Mouse (Mus musculus) neural tube, embryonic 12.5 days (tissue): ENCODE measurements around the gene Elfn1. TPM values are rescaled to one million over a fixed set of nuclear protein-coding genes. Genes with fewer than 3 reads are reported as not detected.
A peak's percentile ranks its signal among the peaks of the same experiment; 100 is the strongest.

Experiments
- ATAC-seq: fragments of 200-750 bp; cut with Nextera tagmentation; 2 replicates; pipeline ENCODE4 v1.8.0; 2017; ENCODE audit warnings: low read depth, mild to moderate bottlenecking, moderate TSS enrichment, moderate library complexity; ENCODE audit not compliant: low FRiP score
- H3K27ac ChIP-seq: fragments of 300-500 bp; sonication (generic); 2 replicates; pipeline ENCODE4 v1.5.1; 2016
- H3K27me3 ChIP-seq: fragments of 300-500 bp; sonication (generic); replicated peaks from 2 replicates; pipeline ENCODE4 v1.6.1; 2016; ENCODE audit warnings: mild to moderate bottlenecking
- H3K36me3 ChIP-seq: fragments of 300-500 bp; sonication (generic); 2 replicates; pipeline ENCODE4 v1.6.1; 2016; ENCODE audit warnings: mild to moderate bottlenecking
- H3K4me1 ChIP-seq: fragments of 300-500 bp; sonication (generic); 2 replicates; pipeline ENCODE4 v1.6.1; 2016
- H3K4me2 ChIP-seq: fragments of 300-500 bp; sonication (generic); replicated peaks from 2 replicates; pipeline ENCODE4 v1.6.1; 2016; ENCODE audit warnings: mild to moderate bottlenecking
- H3K4me3 ChIP-seq: fragments of 300-500 bp; sonication (generic); 2 replicates; pipeline ENCODE4 v1.5.1; 2016
- H3K9ac ChIP-seq: fragments of 300-500 bp; sonication (generic); 2 replicates; pipeline ENCODE4 v1.6.1; 2016; ENCODE audit warnings: mild to moderate bottlenecking
- H3K9me3 ChIP-seq: fragments of 300-500 bp; sonication (generic); 2 replicates; pipeline ENCODE4 v1.6.1; 2016; ENCODE audit warnings: mild to moderate bottlenecking
- WGBS: fragments of 180-500 bp; shearing (Covaris S2); methylation state at CpG from one replicate; pipeline ENCODE4 v1.1.7; 2016; 5-methylcytosine and 5-hydroxymethylcytosine counted together
- polyA plus RNA-seq: library from polyadenylated mRNA; unstranded; fragments of >200 nt; fragmentation: Nextera tagmentation; extraction: Ambion mirVana; gene quantifications from 2 replicates; pipeline ENCODE4 v1.2.1, GENCODE M21; 2016

The Elfn1 gene
- polyA plus RNA-seq: 2.6 TPM in 2 replicates

DNA sequence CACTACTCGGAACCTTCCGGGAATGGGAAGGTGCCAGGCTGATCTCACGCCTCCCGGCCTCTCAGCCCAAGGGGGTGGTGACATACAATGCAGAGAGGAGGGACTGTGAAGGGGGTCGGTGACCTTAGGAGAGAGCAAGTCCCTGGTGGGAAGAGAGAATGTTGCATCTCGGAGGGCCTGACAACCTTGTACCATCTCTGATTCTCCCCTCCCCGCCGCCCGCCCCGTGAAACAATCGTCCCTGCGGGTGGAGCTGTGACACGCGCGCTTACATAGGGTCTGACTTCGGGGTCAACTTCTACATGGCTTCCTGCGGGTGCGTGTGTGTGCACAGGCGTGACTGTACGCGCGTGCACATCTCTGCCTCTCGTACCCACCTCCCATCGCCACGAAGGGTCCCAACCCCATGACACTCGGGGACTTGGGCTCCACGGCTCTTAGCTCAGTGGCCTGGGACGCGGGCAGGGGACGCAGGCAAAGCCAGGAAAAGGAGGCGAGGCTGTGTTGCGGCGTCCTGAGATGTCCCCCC, at the start of gene Elfn1:
Gene Elfn1 (plus strand): TSS at position 230 of the 529 bp plus-strand sequence.
- no peak for ATAC-seq
- H3K27me3 ChIP-seq: peaks cover 70% of the 10 kb centered on the region
- peak within 1 kb of the TSS; percentile 22; the same call in 1 of the 2 replicates for H3K27ac ChIP-seq
- peak within 1 kb of the TSS; percentile 63 for H3K4me3 ChIP-seq
- H3K9me3 ChIP-seq: no peaks in the 10 kb centered on the region
- peak within 1 kb of the TSS; percentile 79 for H3K9ac ChIP-seq
- H3K4me2 ChIP-seq: peak within 1 kb of the TSS; percentile 89
- no peaks in the 10 kb centered on the region for H3K36me3 ChIP-seq
- H3K4me1 ChIP-seq: peaks cover 57% of the 10 kb centered on the region
- 1% methylated on average over 33 of the region's 33 CpGs for WGBS

DNA sequence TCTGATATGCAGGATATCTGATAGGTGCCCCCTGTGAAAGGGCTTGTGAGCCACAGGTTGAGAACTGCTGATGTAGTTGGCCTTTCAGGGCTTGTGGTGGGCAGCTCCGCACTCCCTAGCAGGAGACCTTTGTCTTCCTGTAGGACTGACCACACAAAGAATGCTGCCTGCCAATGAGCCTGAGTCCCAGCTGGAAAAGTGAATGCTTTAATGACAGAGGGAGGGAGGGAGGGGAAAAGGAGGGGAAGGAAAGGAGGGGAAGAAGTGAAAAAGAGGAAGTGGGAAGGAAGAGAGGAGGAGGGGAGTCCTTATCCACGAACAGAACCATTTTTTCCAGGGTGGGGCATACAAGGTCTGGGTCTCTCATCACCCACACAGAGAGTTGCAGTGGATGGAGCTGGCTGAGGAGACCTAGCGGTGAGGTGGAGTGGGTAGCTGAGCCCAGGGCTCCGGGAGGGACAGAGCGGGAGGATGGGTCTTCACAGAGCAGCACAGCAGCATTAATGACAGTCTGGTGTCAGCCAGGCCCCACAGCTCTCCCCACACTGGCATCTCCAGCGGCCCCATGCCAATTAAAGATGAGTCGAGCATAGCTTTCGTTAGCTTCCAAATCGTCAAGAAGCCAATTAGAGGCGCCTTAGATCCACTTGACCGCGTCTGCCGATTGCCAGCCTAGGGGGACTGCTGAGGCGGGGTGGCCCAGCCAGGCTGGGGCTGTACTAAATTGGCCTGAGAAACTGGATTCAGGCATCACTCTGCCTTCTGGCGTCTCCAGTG, 47.2 kb upstream of the Elfn1 start:
- Histone ChIP-seq H3K4me3 (no peak overlapping the region), H3K9me3 (no peaks in the 10 kb centered on the region), H3K9ac (peak overlapping the region; percentile 26; the same call in 1 of the 2 replicates), H3K36me3 (no peaks in the 10 kb centered on the region), H3K27me3 (no peaks in the 10 kb centered on the region), H3K4me2 (peak overlapping the region; percentile 34), H3K4me1 (peaks cover 9% of the 10 kb centered on the region; the same call in 1 of the 2 replicates), H3K27ac (no peak overlapping the region)
- ATAC-seq: no peak
- 30% methylated on average over 15 of the region's 15 CpGs for WGBS

GRCm38 (mm10) chr5:139862759-139863158, 45.0 kb upstream of the Elfn1 start:
- Histone ChIP-seq H3K36me3 (no peaks in the 10 kb centered on the region), H3K4me2 (no peak overlapping the region), H3K9me3 (no peaks in the 10 kb centered on the region), H3K9ac (no peak overlapping the region), H3K27me3 (no peaks in the 10 kb centered on the region), H3K27ac (no peak overlapping the region), H3K4me3 (no peak overlapping the region), H3K4me1 (peaks cover 9% of the 10 kb centered on the region; the same call in 1 of the 2 replicates)
- WGBS: 67% methylated on average over 4 of the region's 4 CpGs
- no peak for ATAC-seq

DNA sequence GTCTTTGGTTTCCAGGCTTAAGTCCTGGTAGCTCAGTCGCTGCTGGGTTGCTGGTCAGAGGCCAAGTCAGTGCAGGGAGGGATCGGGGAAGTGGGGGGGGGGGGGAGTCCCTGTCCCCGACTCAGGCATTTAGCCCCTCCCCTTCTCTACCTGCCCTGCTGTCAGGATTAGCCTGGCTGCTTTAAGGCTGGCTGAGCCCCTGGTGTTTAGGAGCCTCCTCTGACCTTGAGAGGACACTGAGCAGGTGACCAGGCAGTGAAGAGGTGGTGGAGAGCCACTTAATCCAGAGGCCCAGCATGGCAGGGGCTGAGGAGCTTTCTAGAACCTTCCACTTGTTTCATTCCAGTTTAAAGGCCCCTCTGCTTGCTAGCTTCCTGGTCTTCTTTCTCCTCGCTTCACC, 36.9 kb upstream of the Elfn1 start:
- ATAC-seq: no peak
- Histone ChIP-seq H3K27ac (no peak overlapping the region), H3K9ac (0 out of 2 replicates have a peak overlapping the region, but pooled peaks have one; percentile 21)

DNA sequence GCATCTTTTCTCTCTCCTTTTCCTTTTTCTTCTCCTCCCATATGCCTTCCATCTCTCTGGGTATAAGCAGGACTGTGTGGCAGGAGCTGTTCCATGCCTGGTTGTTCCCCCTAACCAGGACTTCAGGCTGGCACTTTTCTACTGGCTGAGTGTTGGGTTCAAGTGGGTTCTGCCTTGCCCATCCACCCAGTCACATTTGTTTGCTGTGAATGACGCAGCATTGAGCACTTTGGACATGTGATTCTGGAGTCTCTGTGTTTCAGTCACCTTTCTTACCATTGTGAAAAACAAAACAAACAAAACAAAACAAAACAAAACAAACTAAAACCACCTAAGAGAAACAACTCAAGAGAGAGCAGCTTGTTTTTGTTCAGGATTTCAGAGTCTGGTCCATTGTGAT, 36.2 kb upstream of the Elfn1 start:
- no peak overlapping the region for H3K4me3 ChIP-seq
- no peak overlapping the region for H3K4me2 ChIP-seq
- peaks cover 6% of the 10 kb centered on the region; the same call in 1 of the 2 replicates for H3K27me3 ChIP-seq
- no peak overlapping the region for H3K27ac ChIP-seq
- H3K9ac ChIP-seq: no peak overlapping the region
- no peaks in the 10 kb centered on the region for H3K9me3 ChIP-seq
- H3K36me3 ChIP-seq: no peaks in the 10 kb centered on the region
- H3K4me1 ChIP-seq: 0 out of 2 replicates have a peak, but pooled peaks cover 6% of the 10 kb centered on the region
- no peak for ATAC-seq
- 73% methylated on average over 1 of the region's 1 CpGs for WGBS

More for the DNA sequence above, 36.9 kb upstream of the Elfn1 start:
- no peak overlapping the region for H3K4me2 ChIP-seq
- no peaks in the 10 kb centered on the region for H3K36me3 ChIP-seq
- no peak overlapping the region for H3K4me3 ChIP-seq
- peaks cover 6% of the 10 kb centered on the region; the same call in 1 of the 2 replicates for H3K27me3 ChIP-seq
- no peaks in the 10 kb centered on the region for H3K9me3 ChIP-seq
- WGBS: 27% methylated on average over 4 of the region's 4 CpGs
- 0 out of 2 replicates have a peak, but pooled peaks cover 6% of the 10 kb centered on the region for H3K4me1 ChIP-seq

DNA sequence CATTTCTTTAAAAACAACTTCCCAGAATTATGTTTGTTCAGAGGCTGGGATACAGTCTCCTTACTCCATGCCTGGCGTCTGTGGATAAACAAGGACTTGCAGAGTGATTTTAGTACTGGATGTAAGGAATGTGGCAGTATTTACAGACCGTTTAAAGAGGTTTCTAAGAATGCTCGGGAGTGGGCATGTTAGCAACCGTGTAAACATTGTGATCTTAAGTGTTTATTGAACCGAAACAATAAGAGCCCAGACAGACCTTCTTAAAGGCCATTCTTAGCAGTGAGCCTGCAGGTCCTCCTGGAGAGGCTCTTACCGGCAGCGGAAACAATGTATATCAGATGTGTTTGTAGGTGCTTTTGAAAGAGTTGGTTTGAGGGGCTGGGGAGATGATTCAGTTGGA, 30.2 kb upstream of the Elfn1 start:
- ATAC-seq: no peak
- Histone ChIP-seq H3K9ac (no peak overlapping the region), H3K4me2 (no peak overlapping the region), H3K9me3 (no peaks in the 10 kb centered on the region), H3K27ac (no peak overlapping the region), H3K4me3 (no peak overlapping the region), H3K27me3 (no peaks in the 10 kb centered on the region), H3K36me3 (no peaks in the 10 kb centered on the region), H3K4me1 (0 out of 2 replicates have a peak, but pooled peaks cover 6% of the 10 kb centered on the region)
- WGBS: 58% methylated on average over 7 of the region's 7 CpGs

- Histone ChIP-seq H3K27me3 (no peaks in the 10 kb centered on the region), H3K36me3 (no peaks in the 10 kb centered on the region), H3K9me3 (no peaks in the 10 kb centered on the region), H3K4me2 (no peak overlapping the region), H3K27ac (no peak overlapping the region), H3K4me1 (no peaks in the 10 kb centered on the region), H3K9ac (no peak overlapping the region), H3K4me3 (no peak overlapping the region)
- ATAC-seq: no peak
- WGBS: 82% methylated on average over 5 of the region's 5 CpGs
Measured at GRCm38 (mm10) chr5:139879694-139880093, 28.0 kb upstream of the Elfn1 start.

GRCm38 (mm10) chr5:139881161-139881560, 26.6 kb upstream of the Elfn1 start:
- Histone ChIP-seq H3K9me3 (no peaks in the 10 kb centered on the region), H3K27me3 (no peaks in the 10 kb centered on the region), H3K4me2 (no peak overlapping the region), H3K9ac (no peak overlapping the region), H3K36me3 (no peaks in the 10 kb centered on the region), H3K4me1 (no peaks in the 10 kb centered on the region), H3K4me3 (no peak overlapping the region), H3K27ac (no peak overlapping the region)
- 92% methylated on average over 9 of the region's 9 CpGs for WGBS
- ATAC-seq: no peak

DNA sequence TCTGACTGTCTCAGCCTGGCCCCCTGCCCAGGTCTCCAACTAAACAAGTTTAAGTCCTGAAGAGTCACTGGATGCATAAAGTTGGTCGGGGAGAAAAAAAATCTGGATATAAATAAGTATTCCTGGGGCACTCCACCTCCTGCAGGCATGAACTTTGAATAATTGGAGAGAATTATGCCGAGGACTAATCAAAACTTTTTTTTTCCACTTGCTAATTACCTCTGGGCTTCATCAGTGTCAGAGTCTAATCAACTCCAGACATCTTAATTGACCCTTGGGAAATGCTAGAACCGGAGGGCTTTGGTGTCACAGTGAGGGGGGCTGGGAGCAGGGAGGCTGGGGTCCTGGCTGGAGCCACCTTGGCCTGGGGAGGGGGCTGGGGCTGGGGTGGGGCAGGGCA, 19.1 kb upstream of the Elfn1 start:
- Histone ChIP-seq H3K27ac (no peak overlapping the region), H3K4me3 (no peak overlapping the region), H3K4me1 (peaks cover 21% of the 10 kb centered on the region), H3K36me3 (no peaks in the 10 kb centered on the region), H3K27me3 (no peaks in the 10 kb centered on the region), H3K4me2 (no peak overlapping the region), H3K9me3 (no peaks in the 10 kb centered on the region), H3K9ac (no peak overlapping the region)
- no peak for ATAC-seq
- WGBS: 16% methylated on average over 3 of the region's 3 CpGs

- Histone ChIP-seq H3K9me3 (no peaks in the 10 kb centered on the region), H3K36me3 (no peaks in the 10 kb centered on the region), H3K4me3 (no peak overlapping the region), H3K4me1 (peaks cover 28% of the 10 kb centered on the region), H3K9ac (no peak overlapping the region), H3K27me3 (no peaks in the 10 kb centered on the region), H3K27ac (no peak overlapping the region), H3K4me2 (no peak overlapping the region)
- ATAC-seq: no peak
- WGBS: 42% methylated on average over 10 of the region's 10 CpGs
Measured at GRCm38 (mm10) chr5:139889370-139889769, 18.4 kb upstream of the Elfn1 start.

DNA sequence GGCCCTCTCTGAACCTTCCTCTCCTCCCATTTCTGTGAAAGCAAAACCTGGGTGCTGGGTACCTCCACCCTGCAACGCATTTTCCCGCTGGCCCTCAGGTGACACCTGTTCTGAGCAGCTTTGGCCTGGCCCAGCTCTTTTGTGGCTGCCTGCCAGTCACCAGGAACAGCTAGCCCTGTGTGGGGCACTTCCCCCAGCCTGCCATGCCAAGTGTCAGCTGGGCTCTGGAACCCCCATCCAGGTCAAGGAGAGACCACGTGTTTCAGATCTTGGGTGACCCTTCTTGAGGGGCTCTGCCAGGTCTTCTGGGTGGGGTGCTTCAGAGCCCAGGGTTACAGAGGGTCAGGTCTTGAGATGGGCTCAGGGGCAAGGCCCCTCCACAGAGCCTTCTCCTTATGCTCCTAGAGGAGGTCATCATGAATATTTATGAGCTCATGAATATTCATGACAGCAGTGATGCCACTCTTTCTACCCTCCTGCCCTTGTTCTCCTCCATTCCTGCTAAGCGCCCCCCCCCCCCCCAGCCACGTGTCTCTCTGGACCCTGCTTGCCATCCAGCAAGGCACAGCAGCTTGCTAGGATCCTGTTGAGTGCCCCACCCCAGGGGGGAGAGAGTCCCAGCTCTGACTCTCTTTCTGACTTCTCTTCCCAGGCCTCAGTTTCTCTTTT, 15.3 kb upstream of the Elfn1 start:
- H3K27ac ChIP-seq: no peak overlapping the region
- H3K4me3 ChIP-seq: no peak overlapping the region
- no peak overlapping the region for H3K4me2 ChIP-seq
- WGBS: 29% methylated on average over 4 of the region's 5 CpGs
- H3K27me3 ChIP-seq: 0 out of 2 replicates have a peak, but pooled peaks cover 3% of the 10 kb centered on the region
- peak; percentile 86 for ATAC-seq
- no peak overlapping the region for H3K9ac ChIP-seq
- H3K9me3 ChIP-seq: no peaks in the 10 kb centered on the region
- H3K4me1 ChIP-seq: peaks cover 31% of the 10 kb centered on the region
- no peaks in the 10 kb centered on the region for H3K36me3 ChIP-seq

GRCm38 (mm10) chr5:139892995-139893345, 14.8 kb upstream of the Elfn1 start:
- no peak overlapping the region for H3K4me2 ChIP-seq
- 0 out of 2 replicates have a peak, but pooled peaks cover 3% of the 10 kb centered on the region for H3K27me3 ChIP-seq
- H3K27ac ChIP-seq: no peak overlapping the region
- ATAC-seq: peak; percentile 48
- no peak overlapping the region for H3K4me3 ChIP-seq
- no peak overlapping the region for H3K9ac ChIP-seq
- peaks cover 31% of the 10 kb centered on the region for H3K4me1 ChIP-seq
- no peaks in the 10 kb centered on the region for H3K36me3 ChIP-seq
- 35% methylated on average over 7 of the region's 7 CpGs for WGBS
- no peaks in the 10 kb centered on the region for H3K9me3 ChIP-seq
